Mouse (Mus musculus): Measurements from ENCODE around the gene Kcnt2. TPM values are rescaled to one million over a fixed set of nuclear protein-coding genes. Genes with fewer than 3 reads are reported as not detected.

The Kcnt2 gene
- 0.07 and 0.14 TPM in 2 replicates for polyA plus RNA-seq (2015; fragmentation: Nextera tagmentation; extraction: Ambion mirVana)

GRCm38 (mm10) chr1:140245876-140246597 is at the start of gene Kcnt2:
Gene Kcnt2, plus strand, starts transcription at chr1:140246158.
- DNase-seq (ENCODE audit: low spot score): no peak

GRCm38 (mm10) chr1:140205329-140205728 is 40.6 kb upstream of the Kcnt2 start:
- DNase-seq (ENCODE audit: low spot score): no peak

- no peak for DNase-seq (ENCODE audit: low spot score)
These were observed 20.7 kb upstream of the Kcnt2 start for GRCm38 (mm10) chr1:140225221-140225620.

- DNase-seq (ENCODE audit: low spot score): no peak
These were observed 19.3 kb upstream of the Kcnt2 start for GRCm38 (mm10) chr1:140226673-140227072.

- DNase-seq (ENCODE audit: low spot score): no peak
These were observed 493 bp upstream of the Kcnt2 start for GRCm38 (mm10) chr1:140245465-140245864.

GRCm38 (mm10) chr1:140264696-140265095 is 18.7 kb downstream of the Kcnt2 start:
- DNase-seq (ENCODE audit: low spot score): no peak

GRCm38 (mm10) chr1:140266047-140266446 is 20.1 kb downstream of the Kcnt2 start:
- no peak for DNase-seq (ENCODE audit: low spot score)

GRCm38 (mm10) chr1:140266643-140267286 is 20.8 kb downstream of the Kcnt2 start:
- DNase-seq (ENCODE audit: low spot score): no peak

GRCm38 (mm10) chr1:140267288-140267687 is 21.3 kb downstream of the Kcnt2 start:
- no peak for DNase-seq (ENCODE audit: low spot score)

- no peak for DNase-seq (ENCODE audit: low spot score)
These were observed 27.7 kb downstream of the Kcnt2 start for GRCm38 (mm10) chr1:140273624-140274023.

GRCm38 (mm10) chr1:140275813-140276212 is 29.9 kb downstream of the Kcnt2 start:
- DNase-seq (ENCODE audit: low spot score): no peak

GRCm38 (mm10) chr1:140293140-140293539 is 47.2 kb downstream of the Kcnt2 start:
- no peak for DNase-seq (ENCODE audit: low spot score)

- DNase-seq (ENCODE audit: low spot score): no peak
These were observed 49.5 kb downstream of the Kcnt2 start for GRCm38 (mm10) chr1:140295482-140295881.

- no peak for DNase-seq (ENCODE audit: low spot score)
These were observed 58.3 kb downstream of the Kcnt2 start for GRCm38 (mm10) chr1:140304244-140304643.

GRCm38 (mm10) chr1:140305344-140305743 is 59.4 kb downstream of the Kcnt2 start:
- DNase-seq (ENCODE audit: low spot score): no peak

GRCm38 (mm10) chr1:140306339-140306738 is 60.4 kb downstream of the Kcnt2 start:
- no peak for DNase-seq (ENCODE audit: low spot score)

GRCm38 (mm10) chr1:140310739-140311138 is 64.8 kb downstream of the Kcnt2 start:
- no peak for DNase-seq (ENCODE audit: low spot score)

GRCm38 (mm10) chr1:140325088-140325487 is 79.1 kb downstream of the Kcnt2 start:
- no peak for DNase-seq (ENCODE audit: low spot score)

GRCm38 (mm10) chr1:140326709-140327108 is 80.8 kb downstream of the Kcnt2 start:
- DNase-seq (ENCODE audit: low spot score): no peak

GRCm38 (mm10) chr1:140333702-140334101 is 87.7 kb downstream of the Kcnt2 start:
- DNase-seq (ENCODE audit: low spot score): no peak

- no peak for DNase-seq (ENCODE audit: low spot score)
These were observed 92.5 kb downstream of the Kcnt2 start for GRCm38 (mm10) chr1:140338417-140338816.

- DNase-seq (ENCODE audit: low spot score): no peak
These were observed 93.4 kb downstream of the Kcnt2 start for GRCm38 (mm10) chr1:140339368-140339767.

- DNase-seq (ENCODE audit: low spot score): no peak
These were observed 118.8 kb downstream of the Kcnt2 start for GRCm38 (mm10) chr1:140364787-140365186.
